Mouse (Mus musculus): Measurements from ENCODE around the gene Med22.

DNA sequence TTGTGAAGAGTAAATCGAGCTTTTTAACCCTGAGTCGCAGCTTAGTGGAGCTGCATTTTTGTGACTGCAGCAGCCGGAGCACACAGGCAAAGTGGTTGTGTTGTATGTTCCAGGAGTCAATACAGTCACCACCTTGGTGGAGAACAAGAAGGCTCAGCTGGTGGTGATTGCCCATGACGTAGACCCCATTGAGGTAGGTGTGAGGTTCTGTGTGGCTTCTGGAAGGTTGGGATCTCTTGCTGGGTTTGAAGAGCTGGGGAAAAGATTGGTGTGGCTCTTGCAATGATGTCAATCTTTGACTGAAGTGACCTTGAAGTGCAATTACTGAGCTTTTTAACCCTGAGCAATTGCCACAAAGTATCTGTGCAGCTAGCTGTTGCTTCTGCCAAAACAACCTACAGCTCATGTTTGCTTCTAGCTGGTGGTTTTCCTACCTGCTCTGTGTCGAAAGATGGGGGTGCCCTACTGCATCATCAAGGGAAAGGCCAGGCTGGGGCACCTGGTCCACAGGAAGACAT is 1.8 kb upstream of the Med22 start:
- TF ChIP-seq CTCF (IDR thresholded peaks at IDR 0.05; ENCODE audit: extremely low read depth, insufficient read depth, low read length): no peak
- no peak for TF ChIP-seq POLR2A (IDR thresholded peaks at IDR 0.05; ENCODE audit: extremely low read depth, insufficient read depth, low read length)

Measured in cortical plate, adult 2 months (tissue).